ENCODE assay signal across 19 mouse cellular contexts in the genomic region with DNA sequence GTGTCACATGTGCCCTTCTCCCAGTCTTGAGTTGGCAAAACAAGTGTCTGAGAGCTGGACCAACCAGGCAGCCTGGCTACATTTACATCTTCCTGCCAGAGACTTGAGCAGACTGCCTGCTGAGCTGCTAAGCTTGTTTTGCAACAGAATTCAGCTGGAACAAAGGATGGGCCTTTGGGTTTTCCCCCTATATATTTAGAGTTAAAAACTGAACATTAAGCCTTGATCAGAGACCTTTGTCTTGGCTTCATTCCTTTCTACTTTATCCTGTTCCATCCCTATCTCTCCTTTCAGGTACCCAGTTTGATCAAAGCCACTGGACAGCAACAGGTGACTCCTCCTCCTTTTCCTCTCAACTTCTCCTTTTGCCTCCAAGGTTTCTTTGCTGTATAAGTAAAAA.
DNase-seq lines count a peak whose midpoint lies in the region; ATAC-seq and TF ChIP-seq lines count a peak whose summit lies in the region.
"Had no signal": no experiment of that assay in that cellular context is flagged by ENCODE, and none has a peak within 500 bp of the region (broad histone marks: within the 10 kb centered on the region; RNA-seq: fewer than 3 reads in every experiment).

No protein-coding gene starts in this region.

- no peak overlapping the region for H3K4me3 ChIP-seq in ES-E14 (ENCODE audit: insufficient read depth in 1 of 2, low read depth in 1 of 2, low read length in 2 of 2, poor library complexity in 1 of 2, severe bottlenecking in 1 of 2)
- no peak overlapping the region for H3K4me3 ChIP-seq in liver, postnatal 0 days (ENCODE audit: low read depth, low read length)
- H3K4me3 ChIP-seq in embryonic facial prominence, embryonic 10.5 days, result no peak overlapping the region
- H3K4me3 ChIP-seq: embryonic facial prominence, embryonic 12.5 days; forebrain, embryonic 13.5 days; forebrain, embryonic 15.5 days had no signal

- no peaks in the 10 kb centered on the region for H3K36me3 ChIP-seq in ES-E14 (ENCODE audit: control insufficient read depth, insufficient read depth, low read length, poor library complexity, severe bottlenecking)
- H3K36me3 ChIP-seq in liver, postnatal 0 days (replicated peaks; ENCODE audit: insufficient read depth, low read length), result no peaks in the 10 kb centered on the region
- H3K36me3 ChIP-seq in embryonic facial prominence, embryonic 10.5 days (replicated peaks), result no peaks in the 10 kb centered on the region
- H3K36me3 ChIP-seq: embryonic facial prominence, embryonic 12.5 days; forebrain, embryonic 15.5 days had no signal

- H3K9ac ChIP-seq in ES-E14 (ENCODE audit: insufficient read depth, low read depth, low read length, poor library complexity, severe bottlenecking), result no peak overlapping the region
- no peak overlapping the region for H3K9ac ChIP-seq in liver, postnatal 0 days (replicated peaks)
- H3K9ac ChIP-seq: embryonic facial prominence, embryonic 12.5 days; forebrain, embryonic 13.5 days; forebrain, embryonic 15.5 days; forebrain, postnatal 0 days had no signal

- in situ Hi-C loops in ES-E14 (cut with MboI; ENCODE audit: low sequenced_read_pairs in 2 of 2, unreplicated experiment in 2 of 2), result no loop called here

- TF ChIP-seq EP300 in liver, postnatal 0 days (IDR thresholded peaks at IDR 0.05; ENCODE audit: low read depth), result no peak

- no peaks in the 10 kb centered on the region for H3K27me3 ChIP-seq in liver, postnatal 0 days (ENCODE audit: insufficient read depth, low read length)
- H3K27me3 ChIP-seq in embryonic facial prominence, embryonic 10.5 days (replicated peaks; ENCODE audit: low read depth, poor library complexity, severe bottlenecking), result no peaks in the 10 kb centered on the region
- H3K27me3 ChIP-seq: embryonic facial prominence, embryonic 12.5 days; forebrain, embryonic 13.5 days; forebrain, embryonic 15.5 days had no signal

- ATAC-seq in activated CD4-positive, CD25-positive, alpha-beta regulatory T cell, adult 4 months, result no peak
- ATAC-seq in liver, postnatal 0 days, result no peak
- ATAC-seq: forebrain, embryonic 13.5 days; forebrain, embryonic 15.5 days; forebrain, postnatal 0 days had no signal

- H3K4me2 ChIP-seq in liver, postnatal 0 days (ENCODE audit: low read depth, low read length), result no peak overlapping the region
- H3K4me2 ChIP-seq: embryonic facial prominence, embryonic 12.5 days; forebrain, embryonic 13.5 days; forebrain, embryonic 15.5 days had no signal

- no peaks in the 10 kb centered on the region for H3K9me3 ChIP-seq in ES-E14 (ENCODE audit: control insufficient read depth, insufficient read depth, low read depth, low read length)
- H3K9me3 ChIP-seq in liver, postnatal 0 days (ENCODE audit: low read length), result no peaks in the 10 kb centered on the region
- no peaks in the 10 kb centered on the region for H3K9me3 ChIP-seq in embryonic facial prominence, embryonic 10.5 days
- H3K9me3 ChIP-seq: embryonic facial prominence, embryonic 12.5 days; forebrain, embryonic 13.5 days; forebrain, embryonic 15.5 days had no signal

- H3K4me1 ChIP-seq in ES-E14 (ENCODE audit: control insufficient read depth in 2 of 2, insufficient read depth in 2 of 2, low read length in 2 of 2, poor library complexity in 1 of 2), result no peaks in the 10 kb centered on the region
- no peaks in the 10 kb centered on the region for H3K4me1 ChIP-seq in liver, postnatal 0 days (ENCODE audit: insufficient read depth)
- H3K4me1 ChIP-seq in embryonic facial prominence, embryonic 10.5 days, result no peaks in the 10 kb centered on the region
- H3K4me1 ChIP-seq: embryonic facial prominence, embryonic 12.5 days; forebrain, embryonic 13.5 days; forebrain, embryonic 15.5 days had no signal

- H3K27ac ChIP-seq in ES-E14 (ENCODE audit: insufficient read depth, low read depth, low read length, poor library complexity, severe bottlenecking), result no peak overlapping the region
- H3K27ac ChIP-seq in liver, postnatal 0 days (ENCODE audit: low read depth), result no peak overlapping the region
- H3K27ac ChIP-seq in embryonic facial prominence, embryonic 10.5 days (replicated peaks), result no peak overlapping the region
- H3K27ac ChIP-seq: embryonic facial prominence, embryonic 12.5 days; forebrain, embryonic 13.5 days; forebrain, embryonic 15.5 days had no signal

- DNase-seq in ES-E14 (ENCODE audit: low read depth, low spot score) (peak; percentile 20), ZHBTc4 (ENCODE audit: low read depth, low spot score) (peak; percentile 78)
- no peak for DNase-seq in liver, postnatal 0 days
- DNase-seq in embryonic facial prominence, embryonic 10.5 days (ENCODE audit: low spot score), result no peak
- DNase-seq: adrenal gland, adult 8-10 months; adrenal gland, postnatal 14 days; adrenal gland, postnatal 36 days; cerebellum, adult 11 months; cerebellum, adult 18-20 months; cerebellum, adult 8-10 months; cerebellum, adult 9-11 months; cerebellum, postnatal 14 days; cerebellum, postnatal 36 days; embryo, embryonic 11 days; forebrain, postnatal 0 days had no signal

- no peak for TF ChIP-seq CTCF in liver, postnatal 0 days (IDR thresholded peaks at IDR 0.05; ENCODE audit: low read depth)

TF ChIP-seq in ES-E14, 5 proteins besides CTCF, POLR2A, EP300 and RAD21:
- TF ChIP-seq HCFC1 (IDR thresholded peaks at IDR 0.05; ENCODE audit: borderline replicate concordance, insufficient read depth, low read length) (no peak), ZC3H11A (IDR thresholded peaks at IDR 0.05; ENCODE audit: borderline replicate concordance, low read depth, low read length) (no peak), MAFK (IDR thresholded peaks at IDR 0.05; ENCODE audit: insufficient read depth, low read depth, low read length) (no peak), CHD2 (IDR thresholded peaks at IDR 0.05; ENCODE audit: low read depth, low read length) (no peak), ZNF384 (IDR thresholded peaks at IDR 0.05; ENCODE audit: low read depth, low read length) (no peak)

Comparison
In these comparisons a context has a peak if more than half of its experiments do, and no peak if none do; other contexts are left out.
1. DNase-seq: peak in ES-E14 (single experiment) and ZHBTc4 (single experiment); none in liver, postnatal 0 days (single experiment) and embryonic facial prominence, embryonic 10.5 days (single experiment).